Mouse (Mus musculus) c-Kit-negative CD71-positive TER-119-positive erythroid progenitor cells, embryonic 14.5 days (primary cell): ENCODE results near the gene Ankrd9.

Experiments
- DNase-seq: peaks from one replicate; pipeline ENCODE4 v3.0.0-alpha.2; 2013; ENCODE audit warnings: low read depth, low spot score

Ankrd9 gene

GRCm38 (mm10) chr12:110978607-110979406, at the start of gene Ankrd9:
Gene Ankrd9 (minus strand): TSS chr12:110979040.
- DNase-seq, result peak; percentile 96

GRCm38 (mm10) chr12:111021577-111021976, 42.7 kb upstream of the Ankrd9 start:
- no peak for DNase-seq

GRCm38 (mm10) chr12:111021138-111021537, 42.3 kb upstream of the Ankrd9 start:
- DNase-seq, result no peak

- no peak for DNase-seq
These were observed 40.2 kb upstream of the Ankrd9 start for GRCm38 (mm10) chr12:111019086-111019485.

- no peak for DNase-seq
These were observed 39.2 kb upstream of the Ankrd9 start for GRCm38 (mm10) chr12:111018068-111018467.

GRCm38 (mm10) chr12:111016807-111017206, 38.0 kb upstream of the Ankrd9 start:
- DNase-seq, result no peak

- DNase-seq, result no peak
These were observed 30.9 kb upstream of the Ankrd9 start for GRCm38 (mm10) chr12:111009615-111010257.

- DNase-seq, result no peak
These were observed 30.0 kb upstream of the Ankrd9 start for GRCm38 (mm10) chr12:111008500-111009490.

- DNase-seq, result no peak
These were observed 28.6 kb upstream of the Ankrd9 start for GRCm38 (mm10) chr12:111007134-111008103.

GRCm38 (mm10) chr12:111006339-111006738, 27.5 kb upstream of the Ankrd9 start:
- no peak for DNase-seq

GRCm38 (mm10) chr12:111005803-111006202, 27.0 kb upstream of the Ankrd9 start:
- DNase-seq, result no peak

- no peak for DNase-seq
These were observed 25.3 kb upstream of the Ankrd9 start for GRCm38 (mm10) chr12:111004142-111004541.

GRCm38 (mm10) chr12:111000956-111001355, 22.1 kb upstream of the Ankrd9 start:
- DNase-seq, result no peak

- no peak for DNase-seq
These were observed 21.0 kb upstream of the Ankrd9 start for GRCm38 (mm10) chr12:110999820-111000219.

- DNase-seq, result no peak
These were observed 19.3 kb upstream of the Ankrd9 start for GRCm38 (mm10) chr12:110998092-110998491.

- DNase-seq, result no peak
These were observed 15.8 kb upstream of the Ankrd9 start for GRCm38 (mm10) chr12:110994666-110995065.

- no peak for DNase-seq
These were observed 14.4 kb upstream of the Ankrd9 start for GRCm38 (mm10) chr12:110993226-110993625.

GRCm38 (mm10) chr12:110992771-110993170, 13.9 kb upstream of the Ankrd9 start:
- DNase-seq, result no peak

- peak; percentile 89 for DNase-seq
These were observed 13.3 kb upstream of the Ankrd9 start for GRCm38 (mm10) chr12:110992128-110992553.

- peak; percentile 90 for DNase-seq
These were observed 12.7 kb upstream of the Ankrd9 start for GRCm38 (mm10) chr12:110991361-110992127.
